Mouse (Mus musculus): ENCODE data around the gene R3hdm2.

R3hdm2 gene

DNA sequence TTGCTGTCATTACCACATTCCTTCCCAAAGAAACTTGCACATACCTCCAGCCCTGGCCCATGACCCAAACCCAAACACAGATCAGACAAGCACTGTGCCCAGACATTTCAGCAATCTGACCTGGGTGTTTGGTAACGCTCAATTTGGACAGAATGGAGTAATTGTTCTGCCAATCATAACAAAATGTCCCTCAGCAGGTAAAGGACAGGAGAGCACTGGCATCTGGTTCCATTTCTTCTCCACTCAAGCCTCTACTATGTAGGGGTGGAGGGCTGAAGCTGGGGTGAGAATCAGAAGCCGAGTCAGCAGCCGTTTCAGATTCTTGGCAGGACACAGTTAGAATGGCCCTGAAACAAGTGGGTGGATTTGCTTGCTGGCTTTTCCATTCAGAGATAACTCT lies 112.0 kb downstream of the R3hdm2 start:
- DNase-seq (ENCODE audit: low spot score), result no peak

DNA sequence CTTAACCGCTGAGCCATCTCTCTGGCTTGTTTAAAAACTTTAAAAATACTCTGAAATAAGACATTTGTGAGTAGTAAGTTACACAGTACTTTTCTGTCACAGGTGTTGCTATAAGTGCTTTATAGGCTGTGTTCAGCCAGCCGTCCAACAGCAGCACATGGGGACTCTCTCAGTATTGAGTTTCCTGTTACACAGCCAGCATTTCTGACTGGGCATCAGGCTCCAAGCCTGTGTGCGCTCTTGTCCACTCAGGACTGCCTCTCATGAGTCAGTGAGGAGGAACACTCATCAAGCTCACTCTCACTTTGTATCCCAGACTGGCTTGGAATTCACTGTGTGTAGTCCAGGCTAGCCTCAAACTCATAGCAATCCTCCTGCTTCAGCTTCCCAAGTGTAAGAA lies 116.0 kb downstream of the R3hdm2 start:
- DNase-seq (ENCODE audit: low spot score), result no peak

DNA sequence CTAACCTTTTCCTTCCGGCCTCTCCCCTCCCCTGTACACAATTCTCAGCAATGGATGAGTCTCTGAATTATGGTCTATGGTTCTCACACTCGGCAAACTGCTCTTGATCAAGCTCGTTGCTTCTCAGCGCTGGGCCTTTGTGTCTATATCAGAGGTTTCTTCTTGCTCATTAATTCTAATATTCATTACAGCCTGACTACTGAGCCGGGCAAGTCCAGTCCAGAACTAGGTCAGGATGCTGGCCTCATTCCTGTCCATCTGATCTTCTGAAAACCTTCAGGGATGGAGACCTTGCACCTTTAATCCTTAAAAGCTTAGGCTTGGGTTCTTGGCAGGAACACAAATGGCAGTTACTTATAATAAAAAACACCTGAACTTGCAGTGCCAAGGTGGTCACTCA lies 119.4 kb downstream of the R3hdm2 start:
- no peak for DNase-seq (ENCODE audit: low spot score)

DNA sequence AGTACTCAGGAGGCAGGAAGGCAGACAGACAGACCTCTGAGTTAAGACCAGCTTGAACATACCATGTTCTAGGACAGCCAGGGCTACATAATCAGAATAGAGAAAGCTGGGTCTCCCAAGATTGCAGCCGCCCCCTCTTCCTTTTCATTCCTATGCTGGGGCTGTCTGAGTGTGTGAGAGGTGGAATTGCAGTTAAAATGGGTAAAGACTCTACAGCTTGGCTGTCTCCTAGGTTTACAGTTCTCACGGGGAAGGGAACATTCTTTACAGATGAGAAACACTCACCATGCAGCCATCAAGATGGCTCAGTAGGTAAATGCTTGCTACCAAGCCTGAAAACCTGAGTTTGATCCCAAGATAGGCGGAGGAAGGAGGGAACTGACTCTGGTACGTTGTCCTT lies 119.9 kb downstream of the R3hdm2 start:
- no peak for DNase-seq (ENCODE audit: low spot score)

DNA sequence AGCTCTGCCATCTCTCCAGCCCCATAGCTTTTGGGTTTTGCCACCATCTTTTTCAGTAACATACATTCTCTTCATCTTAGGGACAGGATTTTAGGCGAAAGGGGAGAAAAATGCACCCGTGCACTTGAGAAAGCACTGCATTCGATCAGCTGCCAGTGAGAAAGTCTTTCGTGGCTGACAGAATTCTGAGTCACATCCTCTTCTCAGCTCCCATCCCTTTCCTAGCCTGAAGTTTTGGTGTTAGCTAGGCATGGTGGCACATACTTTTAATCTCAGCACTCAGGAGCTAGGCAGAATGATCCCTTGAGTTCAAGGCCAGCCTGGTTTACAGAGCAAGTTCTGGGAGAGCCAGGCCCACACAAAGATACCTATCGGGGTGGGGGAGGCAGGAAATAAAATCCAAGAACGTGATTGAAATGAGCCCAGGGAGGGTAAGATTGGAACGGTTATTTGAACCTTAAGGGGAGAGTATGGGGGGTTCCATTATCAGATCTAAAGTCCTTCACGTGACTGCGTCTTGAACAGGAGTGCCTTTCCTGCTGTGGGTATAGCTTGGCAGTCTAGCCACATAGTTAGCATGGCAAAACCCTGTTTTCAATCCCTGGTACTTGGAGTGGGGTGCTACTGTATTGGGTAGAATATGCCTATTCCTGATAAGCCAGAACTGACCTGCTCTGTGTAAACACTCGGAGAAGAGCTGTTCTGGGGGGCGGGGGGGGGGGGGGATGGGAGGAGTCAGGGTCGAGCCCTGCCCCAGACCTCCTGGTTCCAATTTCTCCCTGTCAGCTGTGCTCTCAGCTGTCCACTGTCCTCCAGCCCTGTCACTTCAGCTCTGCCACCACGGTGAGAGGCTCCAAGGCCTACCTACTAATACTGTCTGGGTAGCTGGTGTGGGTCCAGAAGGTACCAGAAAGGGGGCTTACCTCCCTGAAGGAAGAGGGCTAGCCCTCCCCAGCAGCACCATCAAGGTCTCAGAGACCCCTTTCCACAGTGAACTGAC lies 121.1 kb downstream of the R3hdm2 start, which contains the start of gene Stac3:
Gene Stac3, plus strand, starts transcription at position 793 of the 1,000 bp plus-strand sequence.
- no peak for DNase-seq (ENCODE audit: low spot score)

DNA sequence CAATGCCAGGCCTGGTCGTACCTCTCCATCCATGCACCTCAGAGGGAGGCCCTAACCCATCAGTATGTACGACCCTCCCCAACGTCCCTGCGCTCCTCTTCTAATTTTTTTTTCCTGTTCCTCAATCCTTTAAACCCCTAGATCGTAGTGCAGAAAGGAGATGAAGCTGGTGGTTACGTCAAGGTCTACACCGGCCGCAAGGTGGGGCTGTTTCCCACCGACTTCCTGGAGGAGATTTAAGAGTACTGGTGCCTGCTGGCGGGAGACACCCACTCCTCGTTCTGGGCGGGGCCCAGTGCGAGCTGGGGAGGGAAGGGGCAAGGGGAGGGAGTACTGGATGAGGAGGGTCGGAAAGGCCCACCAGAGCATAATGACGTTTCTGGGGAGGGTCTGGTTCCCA lies 128.1 kb downstream of the R3hdm2 start:
- peak; percentile 88 for DNase-seq (ENCODE audit: low spot score)

DNA sequence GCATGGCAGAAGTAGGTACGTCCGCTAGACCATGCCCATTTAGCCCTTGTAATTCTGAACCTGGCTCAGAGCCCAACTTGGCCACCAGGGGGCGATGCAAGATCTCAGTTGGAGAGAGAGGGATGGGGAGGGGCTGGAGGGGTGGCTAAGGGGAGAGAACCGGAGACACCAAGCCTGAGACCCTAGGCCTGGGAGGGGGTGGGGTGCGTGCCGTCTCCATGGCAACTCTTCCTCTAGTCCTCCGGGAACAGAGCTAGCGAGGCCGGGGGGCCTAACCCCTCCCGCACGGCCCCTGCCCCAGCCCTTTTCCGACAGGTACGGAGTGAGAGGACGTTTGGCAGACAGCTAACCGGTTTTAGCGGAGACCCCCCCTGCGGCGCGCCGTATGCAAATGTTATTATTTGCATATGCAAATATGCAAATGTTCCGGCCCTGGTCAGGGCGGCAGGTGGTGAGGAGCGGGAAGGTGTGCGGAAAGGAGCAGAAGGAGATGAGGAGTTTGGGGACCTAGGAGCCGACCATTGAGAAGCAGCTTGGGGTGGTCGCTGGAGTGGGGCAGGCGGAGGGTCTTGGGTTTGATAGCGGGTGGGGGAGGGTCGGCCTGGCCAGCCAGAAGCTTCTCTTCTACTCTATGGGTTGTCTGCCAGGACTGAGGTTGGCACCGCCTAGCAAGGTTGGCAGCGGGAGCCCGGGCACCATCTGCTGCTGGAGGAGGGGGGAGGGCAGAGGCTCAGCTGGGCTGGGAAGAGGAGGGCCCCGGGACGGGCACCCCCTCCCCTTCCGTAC lies 129.1 kb downstream of the R3hdm2 start:
- peak; percentile 98 for DNase-seq (ENCODE audit: low spot score)

DNA sequence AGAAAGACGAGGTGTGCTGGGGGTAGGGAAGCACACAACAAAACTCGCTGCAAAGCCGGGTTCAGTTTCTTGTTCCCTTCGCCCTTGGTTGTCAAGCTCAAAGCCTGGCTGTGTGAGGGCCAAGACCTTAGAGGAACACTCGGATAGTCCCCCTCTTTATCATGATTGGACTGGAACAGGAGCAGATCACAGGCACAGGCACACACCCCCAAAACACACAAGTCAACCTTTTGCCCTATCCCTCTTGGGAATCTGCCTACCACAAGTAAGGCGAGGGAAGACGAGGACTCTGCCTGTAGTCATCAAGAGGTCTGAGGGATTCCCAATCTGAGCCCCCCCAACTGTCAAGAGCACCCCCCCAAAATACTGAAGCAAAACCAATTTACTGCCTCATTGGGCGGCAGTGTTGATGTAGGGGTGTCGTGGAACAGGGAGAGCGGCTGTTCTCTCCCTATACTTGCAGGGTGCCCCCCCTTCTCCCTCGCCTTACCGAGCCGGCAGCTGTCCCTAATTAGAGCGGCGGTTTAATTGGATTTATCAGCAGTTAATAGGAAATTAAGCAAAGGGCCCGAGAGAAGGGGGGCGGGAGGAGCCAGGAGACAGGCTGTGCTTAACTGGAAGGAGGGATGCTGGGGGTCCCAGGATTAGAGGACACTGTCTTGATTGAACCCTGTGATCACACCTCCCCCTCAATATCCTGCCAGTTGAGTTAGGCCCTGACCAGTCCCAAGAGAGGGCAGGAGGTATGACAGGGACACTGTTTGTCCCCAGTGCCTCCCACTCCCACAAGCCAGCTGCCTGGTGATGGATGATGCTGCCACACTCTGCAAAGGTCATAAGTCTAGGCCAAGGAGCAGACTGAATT lies 129.9 kb downstream of the R3hdm2 start:
- peak; percentile 63 for DNase-seq (ENCODE audit: low spot score)

DNA sequence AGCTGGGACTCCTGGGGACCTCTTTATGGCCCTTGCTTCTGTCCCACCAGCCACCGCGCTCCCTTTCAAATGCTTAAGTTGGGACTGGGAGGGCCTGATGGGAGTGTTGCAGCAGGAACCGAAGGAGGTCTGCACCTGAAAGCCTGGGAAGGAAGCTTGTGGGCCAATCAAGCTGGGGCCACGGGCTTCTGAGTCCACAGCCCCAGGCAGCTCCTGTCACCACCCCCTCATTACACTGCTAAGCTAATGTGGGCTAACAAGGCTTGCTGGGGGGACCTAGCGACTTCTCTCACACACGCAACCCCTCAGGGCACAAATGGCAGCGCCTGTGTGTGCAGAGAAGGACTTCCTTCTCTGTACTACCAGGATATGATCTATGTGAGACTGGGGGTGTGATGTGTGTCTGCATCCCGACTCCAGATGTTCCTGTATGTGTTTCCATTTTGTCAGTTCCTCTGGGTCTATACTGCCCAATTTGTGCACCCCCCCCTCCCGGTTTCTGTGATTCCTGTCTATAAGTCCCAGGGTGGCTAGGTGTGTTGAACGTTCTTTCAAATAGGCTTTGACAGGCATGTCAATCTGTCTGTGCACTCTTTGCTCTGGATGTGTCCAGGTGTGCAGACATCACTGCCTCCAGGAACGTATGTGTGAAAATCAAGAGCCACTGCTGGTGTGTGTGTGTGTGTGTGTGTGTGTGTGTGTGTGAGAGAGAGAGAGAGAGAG lies 130.9 kb downstream of the R3hdm2 start:
- peak; percentile 41 for DNase-seq (ENCODE audit: low spot score)

DNA sequence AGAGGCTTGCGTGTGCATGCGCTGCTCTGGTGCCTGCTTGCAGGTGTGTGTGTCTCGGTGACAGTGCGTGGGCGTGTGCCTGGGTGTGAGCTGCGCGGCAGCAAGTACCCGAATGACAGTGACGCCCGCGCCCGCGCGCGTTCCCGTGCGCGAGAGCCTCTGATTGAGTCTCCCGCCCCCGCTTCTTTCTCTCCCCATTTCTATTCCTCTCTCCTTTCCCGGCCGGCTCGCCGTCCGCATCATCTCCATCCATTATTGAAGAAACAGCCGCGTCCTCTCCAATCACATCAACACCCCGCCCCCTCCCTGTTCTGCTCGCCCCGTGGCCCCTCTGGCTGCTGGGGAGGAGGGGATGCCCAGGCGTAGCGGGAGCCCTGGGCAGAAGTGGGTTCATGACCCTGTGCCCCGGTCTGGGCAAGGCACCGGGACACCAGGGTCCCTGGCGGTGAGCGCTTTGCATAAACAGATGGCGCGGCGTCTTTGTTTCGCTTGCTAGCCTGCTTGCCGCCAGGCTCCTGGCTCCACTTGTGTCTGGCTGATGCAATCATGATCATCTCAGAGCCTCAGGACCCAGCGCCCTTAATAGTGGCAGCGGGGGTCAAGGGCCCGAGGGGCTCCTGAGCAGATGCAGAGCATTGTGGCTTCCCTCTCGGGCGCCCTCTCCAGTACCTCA lies 131.6 kb downstream of the R3hdm2 start:
- peak; percentile 78 for DNase-seq (ENCODE audit: low spot score)

DNA sequence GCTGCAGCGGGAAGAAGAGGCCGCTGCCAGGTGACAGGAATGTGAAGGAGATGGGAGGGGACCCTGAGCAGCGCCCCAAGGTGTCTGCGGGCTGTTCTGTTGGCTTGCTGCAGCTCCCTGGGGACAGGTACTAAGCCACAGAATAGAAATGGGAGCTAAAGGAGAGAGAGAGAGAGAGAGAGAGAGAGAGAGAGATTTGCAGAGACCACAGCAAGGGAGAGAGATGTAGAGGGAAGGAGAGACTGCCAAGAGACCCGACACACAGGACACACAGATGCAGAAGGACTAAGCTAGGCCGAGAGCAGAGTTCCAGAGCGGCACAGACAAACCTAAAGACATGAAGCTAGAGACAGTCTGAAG lies 132.2 kb downstream of the R3hdm2 start:
- no peak for DNase-seq (ENCODE audit: low spot score)

DNA sequence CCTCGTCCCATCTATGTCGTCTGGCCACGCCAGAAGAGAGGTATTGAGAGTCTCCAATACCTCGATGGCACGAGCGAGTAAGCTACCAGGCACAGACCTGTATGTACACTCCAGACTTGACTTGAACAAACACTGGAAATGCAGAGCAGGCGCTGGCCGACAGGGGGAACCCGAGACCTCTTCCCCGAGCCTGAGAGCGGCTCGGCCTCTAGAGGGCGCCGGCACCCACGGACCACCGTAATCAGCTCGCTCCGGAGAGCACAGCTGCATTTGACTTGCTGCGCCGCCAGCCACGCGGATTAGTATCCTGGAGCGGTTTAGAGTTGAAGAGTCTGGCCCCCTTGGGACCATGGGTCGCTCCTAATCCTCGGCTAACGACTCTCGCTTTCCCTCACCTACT lies 132.7 kb downstream of the R3hdm2 start:
- peak; percentile 95 for DNase-seq (ENCODE audit: low spot score)

DNA sequence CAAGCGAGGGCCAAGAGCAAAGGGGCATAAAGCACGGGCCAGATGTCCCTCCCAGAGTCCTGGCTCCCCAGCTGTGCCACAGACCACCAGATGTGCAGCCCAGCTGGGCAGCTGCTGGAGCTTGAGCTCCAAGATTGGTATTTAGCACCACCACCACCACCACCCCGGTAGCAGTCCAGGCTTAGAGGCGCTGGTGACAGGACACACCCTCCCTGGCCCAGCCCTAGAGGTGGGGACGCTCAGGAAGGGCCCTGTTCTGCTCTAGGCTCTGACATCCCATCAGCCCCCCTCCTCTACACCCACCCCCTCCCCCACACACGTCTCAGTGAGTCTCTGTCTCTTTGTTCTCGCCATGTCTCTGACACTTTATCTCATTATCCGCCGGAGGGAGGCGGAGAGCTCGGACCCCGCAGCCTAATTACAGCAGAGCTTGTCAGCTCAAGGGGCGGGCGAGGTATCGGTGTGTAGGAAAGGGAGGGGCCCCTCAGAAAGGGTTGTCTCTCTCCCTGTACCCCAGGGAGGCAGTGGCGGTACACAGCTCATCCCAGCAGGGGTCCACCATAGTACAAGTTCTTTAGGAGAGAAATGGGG lies 133.5 kb downstream of the R3hdm2 start:
- peak; percentile 67 for DNase-seq (ENCODE audit: low spot score)

DNA sequence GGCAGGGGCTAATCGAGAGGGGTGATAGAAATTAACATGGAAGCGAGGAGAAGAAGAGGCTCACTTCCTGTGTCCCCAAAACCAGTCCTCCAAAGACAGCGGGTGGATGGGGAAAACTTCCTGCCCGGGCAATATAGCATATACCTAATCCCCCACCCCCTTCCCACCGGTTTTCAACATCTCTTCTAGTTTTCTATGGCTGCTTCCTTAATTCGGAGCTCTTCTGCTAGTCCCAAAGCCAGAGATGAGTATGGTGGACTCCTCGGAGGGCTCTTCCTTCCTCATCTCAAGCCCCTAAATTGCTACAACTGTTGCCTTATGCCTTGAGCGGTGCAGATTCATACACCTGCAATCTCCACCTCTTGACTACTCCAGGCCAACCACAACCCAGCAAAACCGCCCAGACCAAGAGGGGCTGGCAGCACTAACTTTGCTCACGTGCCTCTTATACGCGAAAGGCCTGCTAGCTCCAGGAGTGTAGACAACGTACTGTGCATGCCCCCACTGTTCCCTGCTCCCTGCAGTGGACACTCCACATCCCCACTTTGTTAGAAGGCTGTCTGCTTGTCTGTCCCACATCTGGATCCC lies 134.1 kb downstream of the R3hdm2 start:
- peak; percentile 7 for DNase-seq (ENCODE audit: low spot score)

DNA sequence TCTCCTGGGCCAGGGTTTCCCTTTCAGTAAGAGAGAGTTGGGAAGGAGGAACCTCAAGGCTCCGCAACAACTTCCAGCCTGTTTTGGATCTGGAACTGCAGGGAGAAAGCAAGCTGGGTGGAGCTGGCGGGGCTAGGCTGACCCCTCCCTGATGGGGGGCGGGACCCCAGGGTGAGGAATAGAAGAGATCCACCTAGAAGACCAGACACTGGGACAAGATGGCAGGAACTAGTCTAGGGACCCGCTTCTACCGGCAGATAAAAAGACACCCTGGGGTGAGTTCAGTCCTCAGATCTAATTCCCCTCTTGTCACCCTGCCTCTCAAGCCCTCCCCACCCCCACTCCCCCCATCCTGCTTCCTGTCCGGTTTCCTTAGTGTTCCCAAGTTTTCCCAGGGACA lies 134.6 kb downstream of the R3hdm2 start, which contains the start of gene Ndufa4l2:
Gene Ndufa4l2, plus strand, starts transcription at position 204 of the 400 bp plus-strand sequence.
- no peak for DNase-seq (ENCODE audit: low spot score)

DNA sequence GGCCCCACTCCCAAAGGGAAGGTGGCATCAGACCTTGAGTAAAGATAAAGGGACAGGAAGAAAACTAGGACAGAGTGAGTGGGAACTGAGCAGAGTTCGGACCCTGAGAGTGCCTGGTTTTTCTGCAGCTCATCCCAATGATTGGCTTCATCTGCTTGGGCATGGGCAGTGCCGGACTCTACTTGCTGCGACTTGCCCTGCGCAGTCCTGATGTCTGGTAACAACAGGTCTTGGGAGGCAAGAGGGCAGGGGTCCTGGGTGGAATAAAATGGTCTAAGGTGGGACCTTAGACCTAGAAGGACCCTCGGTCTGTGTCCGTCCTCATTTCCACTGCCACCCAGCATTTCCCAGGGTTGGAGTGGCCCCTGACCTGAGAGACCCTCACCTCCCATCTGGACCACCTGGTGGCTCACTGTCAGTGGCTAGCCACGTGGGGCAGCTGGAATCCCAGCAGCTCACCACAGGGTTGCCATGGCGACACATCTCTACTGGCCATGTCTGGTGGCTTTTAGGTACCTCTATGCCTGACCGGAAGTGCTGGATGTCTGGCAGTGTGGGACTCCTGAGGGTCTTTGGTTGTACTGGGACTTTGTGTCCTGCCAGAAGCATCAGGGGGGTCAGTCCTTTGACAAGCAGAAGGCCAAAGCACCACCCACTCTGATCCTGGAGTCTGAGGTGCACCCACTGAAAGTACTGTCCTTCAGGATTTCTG lies 135.3 kb downstream of the R3hdm2 start:
- DNase-seq (ENCODE audit: low spot score), result peak; percentile 69

DNA sequence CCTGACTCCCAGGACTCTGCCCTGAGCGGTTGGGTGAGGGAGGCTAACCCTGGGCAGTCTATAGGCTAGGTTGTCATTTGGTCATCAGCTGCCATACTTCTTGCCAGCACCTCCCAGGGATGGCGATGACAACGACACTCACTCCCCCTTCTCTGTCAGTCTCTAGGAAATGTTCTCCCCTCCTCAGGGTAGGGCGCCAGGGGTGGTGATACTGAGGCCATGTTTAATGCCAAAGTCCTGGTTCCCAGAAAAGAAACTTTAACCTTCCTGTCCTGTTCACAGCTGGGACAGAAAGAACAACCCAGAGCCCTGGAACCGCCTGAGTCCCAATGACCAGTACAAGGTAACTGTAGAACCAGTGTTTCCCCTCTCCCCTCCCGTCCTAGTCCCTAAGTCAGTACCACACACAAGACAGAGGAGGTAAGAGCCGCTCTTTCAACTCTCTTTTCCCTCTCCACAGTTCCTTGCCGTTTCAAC lies 135.9 kb downstream of the R3hdm2 start:
- DNase-seq (ENCODE audit: low spot score), result no peak

DNA sequence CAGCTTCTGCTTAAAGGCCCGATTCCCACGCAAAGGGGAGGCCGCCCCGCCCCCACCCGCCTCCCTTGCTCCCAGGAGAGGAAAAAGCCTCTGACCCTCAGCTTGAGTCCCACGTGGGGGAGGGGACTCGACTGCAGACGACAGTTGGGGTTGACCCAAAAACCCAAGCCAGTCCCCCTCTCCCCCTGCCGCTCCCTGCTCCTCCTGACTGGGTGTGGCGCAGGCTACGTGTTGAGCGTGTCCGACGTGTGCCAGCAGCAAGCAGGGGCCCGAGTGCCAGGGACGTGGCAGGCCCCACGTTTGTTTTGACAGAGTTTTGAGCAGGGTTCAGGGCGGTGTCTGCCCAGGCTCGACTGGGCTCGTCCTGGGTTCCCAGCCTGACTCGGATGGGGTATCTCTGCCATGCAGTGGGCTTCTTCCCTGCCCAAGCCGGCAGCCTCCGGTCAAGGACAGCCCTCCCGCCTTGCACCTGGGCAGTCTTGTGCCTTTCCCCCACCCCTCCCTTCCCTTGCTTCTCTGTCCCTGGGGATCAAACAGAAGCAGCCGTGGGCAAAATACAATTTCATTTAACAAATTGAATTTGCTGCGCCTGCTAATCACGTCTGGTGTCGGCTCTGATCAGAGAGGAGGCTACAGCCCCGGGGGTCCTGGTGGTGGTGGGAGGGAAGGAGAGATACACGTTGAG lies 136.6 kb downstream of the R3hdm2 start:
- DNase-seq (ENCODE audit: low spot score), result peak; percentile 68
